Mouse (Mus musculus) ES-Bruce4 (cell line): ENCODE measurements around the gene H2al1a. TPM values are rescaled to one million over a fixed set of nuclear protein-coding genes. Genes with fewer than 3 reads are reported as not detected.

Experiments used
- H3K27ac ChIP-seq: 2 replicates; pipeline ENCODE4 v1.5.1; 2012; ENCODE audit warnings: low read length, inconsistent platforms; ENCODE audit not compliant: insufficient read depth
- H3K27me3 ChIP-seq: 2 replicates; pipeline ENCODE4 v1.6.1; 2012; ENCODE audit warnings: mild to moderate bottlenecking, low read length, inconsistent platforms; ENCODE audit not compliant: control insufficient read depth, poor library complexity, insufficient read depth, severe bottlenecking
- H3K36me3 ChIP-seq: 2 replicates; pipeline ENCODE4 v1.6.1; 2012; ENCODE audit warnings: inconsistent platforms, mild to moderate bottlenecking, low read length, moderate library complexity; ENCODE audit not compliant: control insufficient read depth, poor library complexity, insufficient read depth, severe bottlenecking
- H3K4me1 ChIP-seq: one replicate; pipeline ENCODE4 v1.8.1; 2011; ENCODE audit warnings: low read length; ENCODE audit not compliant: control insufficient read depth, insufficient read depth
- H3K4me3 ChIP-seq: 2 replicates; pipeline ENCODE4 v1.5.1; 2011; ENCODE audit warnings: low read depth, mild to moderate bottlenecking, low read length
- H3K9ac ChIP-seq: 2 replicates; pipeline ENCODE4 v1.6.1; 2012; ENCODE audit warnings: low read depth, mild to moderate bottlenecking, inconsistent platforms; ENCODE audit not compliant: poor library complexity, severe bottlenecking
- H3K9me3 ChIP-seq: replicated peaks from 2 replicates; pipeline ENCODE4 v1.6.1; 2012; ENCODE audit warnings: mild to moderate bottlenecking, low read length, inconsistent platforms; ENCODE audit not compliant: control insufficient read depth, poor library complexity, insufficient read depth, severe bottlenecking
- CTCF ChIP-seq: IDR thresholded peaks from one replicate; pipeline ENCODE4 v1.8.1; 2011; ENCODE audit warnings: low read depth, low read length
- EP300 ChIP-seq: IDR thresholded peaks from 2 replicates; pipeline ENCODE4 v1.6.1; 2011; ENCODE audit warnings: low read depth, low read length; ENCODE audit not compliant: insufficient read depth
- POLR2A ChIP-seq: IDR thresholded peaks from one replicate; pipeline ENCODE4 v1.8.1; 2011; ENCODE audit warnings: low read length; ENCODE audit not compliant: insufficient read depth
- polyA plus RNA-seq: library from polyadenylated mRNA; stranded (reverse); fragments of >200 nt; gene quantifications from 2 replicates; pipeline ENCODE4 v1.2.4, GENCODE M21; 2011; ENCODE audit warnings: low read depth; ENCODE audit not compliant: missing spikeins, insufficient read depth, insufficient read length

H2al1a gene
- polyA plus RNA-seq, 1 experiment = not detected

GRCm38 (mm10) chrX:11267791-11268190 lies 31.3 kb upstream of the H2al1a start:
- Histone ChIP-seq H3K9me3 (no peaks in the 10 kb centered on the region), H3K27me3 (no peaks in the 10 kb centered on the region), H3K27ac (no peak overlapping the region), H3K4me1 (no peaks in the 10 kb centered on the region), H3K9ac (no peak overlapping the region), H3K4me3 (no peak overlapping the region), H3K36me3 (no peaks in the 10 kb centered on the region)
- TF ChIP-seq CTCF (no peak), POLR2A (no peak), EP300 (no peak)

- Histone ChIP-seq H3K27ac (no peak overlapping the region), H3K27me3 (no peaks in the 10 kb centered on the region), H3K36me3 (no peaks in the 10 kb centered on the region), H3K4me1 (no peaks in the 10 kb centered on the region), H3K9ac (no peak overlapping the region), H3K4me3 (no peak overlapping the region), H3K9me3 (no peaks in the 10 kb centered on the region)
- TF ChIP-seq CTCF (no peak), POLR2A (no peak), EP300 (no peak)
Measured at GRCm38 (mm10) chrX:11269074-11269473, 30.0 kb upstream of the H2al1a start.

DNA sequence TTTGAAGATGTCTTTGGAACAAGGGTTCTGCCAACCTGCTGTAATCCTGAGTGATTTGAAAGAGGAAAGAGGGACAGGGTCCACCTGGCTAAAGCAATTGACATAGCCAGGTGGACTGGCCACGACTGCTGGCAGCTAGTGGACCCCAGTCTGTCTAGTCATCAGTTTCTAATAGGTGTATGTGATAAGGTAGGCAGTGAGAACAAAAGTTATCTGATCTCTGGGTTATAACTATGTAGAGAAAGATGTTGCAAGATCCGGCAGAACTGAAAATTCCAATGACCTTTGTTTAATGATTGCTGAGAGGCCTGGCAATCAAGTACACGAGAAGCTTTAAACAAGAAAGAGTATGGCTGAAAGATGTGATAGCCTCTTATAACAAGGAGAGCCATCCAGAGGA lies 25.9 kb upstream of the H2al1a start:
- no peak overlapping the region for H3K4me3 ChIP-seq

GRCm38 (mm10) chrX:11277083-11277482 lies 22.0 kb upstream of the H2al1a start:
- H3K9me3 ChIP-seq = no peaks in the 10 kb centered on the region
- H3K27ac ChIP-seq = no peak overlapping the region
- no peaks in the 10 kb centered on the region for H3K36me3 ChIP-seq
- no peaks in the 10 kb centered on the region for H3K4me1 ChIP-seq
- no peak overlapping the region for H3K4me3 ChIP-seq
- no peak overlapping the region for H3K9ac ChIP-seq
- TF ChIP-seq CTCF (no peak), EP300 (no peak), POLR2A (no peak)
- H3K27me3 ChIP-seq = no peaks in the 10 kb centered on the region

More for the DNA sequence above, 25.9 kb upstream of the H2al1a start:
- H3K36me3 ChIP-seq = no peaks in the 10 kb centered on the region
- H3K27ac ChIP-seq = no peak overlapping the region
- H3K27me3 ChIP-seq = no peaks in the 10 kb centered on the region
- H3K4me1 ChIP-seq = no peaks in the 10 kb centered on the region
- H3K9me3 ChIP-seq = no peaks in the 10 kb centered on the region
- no peak overlapping the region for H3K9ac ChIP-seq
- TF ChIP-seq CTCF (no peak), POLR2A (no peak), EP300 (no peak)

- Histone ChIP-seq H3K27me3 (no peaks in the 10 kb centered on the region), H3K4me1 (no peaks in the 10 kb centered on the region), H3K4me3 (no peak overlapping the region), H3K36me3 (no peaks in the 10 kb centered on the region), H3K9me3 (peaks cover 8% of the 10 kb centered on the region), H3K9ac (no peak overlapping the region), H3K27ac (no peak overlapping the region)
- TF ChIP-seq CTCF (no peak), POLR2A (no peak), EP300 (no peak)
Measured at GRCm38 (mm10) chrX:11280741-11281140, 18.3 kb upstream of the H2al1a start.

- no peaks in the 10 kb centered on the region for H3K27me3 ChIP-seq
- TF ChIP-seq POLR2A (no peak), EP300 (no peak), CTCF (no peak)
- H3K9ac ChIP-seq = no peak overlapping the region
Measured at GRCm38 (mm10) chrX:11288306-11288882, 10.7 kb upstream of the H2al1a start.

More at GRCm38 (mm10) chrX:11288306-11288882, 10.7 kb upstream of the H2al1a start:
- H3K4me1 ChIP-seq = no peaks in the 10 kb centered on the region
- peaks cover 4% of the 10 kb centered on the region; the same call in 1 of the 2 replicates for H3K9me3 ChIP-seq
- H3K4me3 ChIP-seq = no peak overlapping the region
- no peak overlapping the region for H3K27ac ChIP-seq
- H3K36me3 ChIP-seq = no peaks in the 10 kb centered on the region
